In the genomic region with DNA sequence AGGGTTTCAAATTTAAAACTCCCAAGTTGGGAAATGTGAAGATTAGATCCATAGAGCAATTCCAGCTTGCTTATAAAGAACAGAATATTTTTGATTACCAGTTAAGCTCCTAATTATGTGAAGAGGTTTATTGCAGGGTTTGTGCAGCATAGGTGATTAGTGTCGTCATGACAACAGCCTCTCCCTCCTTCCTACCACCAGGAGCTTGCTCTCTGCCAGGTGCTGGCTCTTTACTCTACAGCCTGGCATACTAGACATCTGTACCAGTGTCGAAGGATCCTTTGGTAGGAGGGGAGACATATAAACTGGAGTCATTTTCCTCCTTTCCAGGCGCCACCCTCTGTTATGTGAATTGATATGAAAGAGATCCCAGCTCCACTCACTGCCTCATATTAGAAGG, we compare ENCODE assay signal across 16 mouse cellular contexts.
DNase-seq lines count a peak whose midpoint lies in the region; ATAC-seq and TF ChIP-seq lines count a peak whose summit lies in the region.
"Had no signal": no experiment of that assay in that cellular context is flagged by ENCODE, and none has a peak within 500 bp of the region (broad histone marks: within the 10 kb centered on the region; RNA-seq: fewer than 3 reads in every experiment).

No protein-coding gene starts in this region.

- no peaks in the 10 kb centered on the region for H3K9me3 ChIP-seq in hindbrain, embryonic 15.5 days
- no peaks in the 10 kb centered on the region for H3K9me3 ChIP-seq in hindbrain, embryonic 12.5 days (replicated peaks)
- H3K9me3 ChIP-seq in forebrain, embryonic 15.5 days: no peaks in the 10 kb centered on the region
- no peaks in the 10 kb centered on the region for H3K9me3 ChIP-seq in midbrain, embryonic 16.5 days (replicated peaks; ENCODE audit: control insufficient read depth, low read length, poor library complexity, severe bottlenecking)
- H3K9me3 ChIP-seq: heart, embryonic 13.5 days had no signal

- ATAC-seq in hindbrain, embryonic 15.5 days (ENCODE audit: low FRiP score, low read depth): peak; percentile 59; the same call in 1 of the 2 replicates
- ATAC-seq in hindbrain, embryonic 12.5 days (ENCODE audit: low FRiP score): no peak
- peak; percentile 71; the same call in 1 of the 2 replicates for ATAC-seq in forebrain, embryonic 15.5 days (replicated peaks)
- ATAC-seq in midbrain, embryonic 16.5 days: peak; percentile 73; the same call in 1 of the 2 replicates

- peak overlapping the region; percentile 43 for H3K27ac ChIP-seq in hindbrain, embryonic 15.5 days (replicated peaks)
- H3K27ac ChIP-seq in hindbrain, embryonic 12.5 days: no peak overlapping the region
- peak overlapping the region; percentile 31 for H3K27ac ChIP-seq in forebrain, embryonic 15.5 days (replicated peaks)
- peak overlapping the region; percentile 30; the same call in 1 of the 2 replicates for H3K27ac ChIP-seq in midbrain, embryonic 16.5 days (ENCODE audit: low read length)
- H3K27ac ChIP-seq: heart, embryonic 13.5 days had no signal

- WGBS in hindbrain, embryonic 15.5 days: 54% methylated on average over 3 of the region's 3 CpGs
- WGBS in hindbrain, embryonic 12.5 days: 85% methylated on average over 3 of the region's 3 CpGs
- 20% methylated on average over 3 of the region's 3 CpGs for WGBS in forebrain, embryonic 15.5 days
- 54% methylated on average over 3 of the region's 3 CpGs for WGBS in midbrain, embryonic 16.5 days

- no peaks in the 10 kb centered on the region for H3K27me3 ChIP-seq in hindbrain, embryonic 15.5 days
- no peaks in the 10 kb centered on the region for H3K27me3 ChIP-seq in hindbrain, embryonic 12.5 days
- no peaks in the 10 kb centered on the region for H3K27me3 ChIP-seq in forebrain, embryonic 15.5 days
- no peaks in the 10 kb centered on the region for H3K27me3 ChIP-seq in midbrain, embryonic 16.5 days (ENCODE audit: control insufficient read depth, insufficient read depth, low read depth, low read length)

- peaks cover 44% of the 10 kb centered on the region for H3K4me1 ChIP-seq in hindbrain, embryonic 15.5 days (replicated peaks)
- H3K4me1 ChIP-seq in hindbrain, embryonic 12.5 days: peaks cover 39% of the 10 kb centered on the region
- peaks cover 41% of the 10 kb centered on the region for H3K4me1 ChIP-seq in forebrain, embryonic 15.5 days
- H3K4me1 ChIP-seq in midbrain, embryonic 16.5 days (ENCODE audit: control insufficient read depth, insufficient read depth, low read length): peaks cover 28% of the 10 kb centered on the region
- H3K4me1 ChIP-seq: heart, embryonic 13.5 days had no signal

- H3K4me3 ChIP-seq in hindbrain, embryonic 15.5 days: no peak overlapping the region
- no peak overlapping the region for H3K4me3 ChIP-seq in hindbrain, embryonic 12.5 days
- H3K4me3 ChIP-seq in forebrain, embryonic 15.5 days: no peak overlapping the region
- no peak overlapping the region for H3K4me3 ChIP-seq in midbrain, embryonic 16.5 days (ENCODE audit: low read depth, low read length)
- H3K4me3 ChIP-seq: erythroblast, embryonic 14.5 days; heart, embryonic 13.5 days had no signal

- DNase-seq in brain, embryonic 14.5 days (ENCODE audit: low read depth): peak; percentile 86
- no peak for DNase-seq in lung, postnatal 36 days
- no peak for DNase-seq in cerebellum, postnatal 36 days
- DNase-seq: cerebellum, adult 2 months; kidney, adult 8-10 months; kidney, postnatal 4 days; layer of hippocampus, postnatal 36 days; lung, embryonic 14.5 days; right cerebral cortex, postnatal 4 days had no signal

- no peak for TF ChIP-seq POLR2A in brain, embryonic 14.5 days (IDR thresholded peaks at IDR 0.05; ENCODE audit: borderline replicate concordance, extremely low read depth, insufficient read depth, insufficient read length, poor library complexity, severe bottlenecking)

- H3K4me2 ChIP-seq in hindbrain, embryonic 15.5 days: no peak overlapping the region
- no peak overlapping the region for H3K4me2 ChIP-seq in hindbrain, embryonic 12.5 days (replicated peaks)
- no peak overlapping the region for H3K4me2 ChIP-seq in forebrain, embryonic 15.5 days (replicated peaks)
- no peak overlapping the region for H3K4me2 ChIP-seq in midbrain, embryonic 16.5 days (ENCODE audit: low read length)
- H3K4me2 ChIP-seq: heart, embryonic 13.5 days; liver, embryonic 11.5 days; lung, embryonic 14.5 days had no signal

- H3K36me3 ChIP-seq in hindbrain, embryonic 15.5 days: no peaks in the 10 kb centered on the region
- H3K36me3 ChIP-seq in hindbrain, embryonic 12.5 days: no peaks in the 10 kb centered on the region
- no peaks in the 10 kb centered on the region for H3K36me3 ChIP-seq in forebrain, embryonic 15.5 days
- H3K36me3 ChIP-seq in midbrain, embryonic 16.5 days (ENCODE audit: control insufficient read depth, insufficient read depth, low read length): no peaks in the 10 kb centered on the region
- H3K36me3 ChIP-seq: heart, embryonic 13.5 days had no signal

- no peak for TF ChIP-seq CTCF in brain, embryonic 14.5 days (IDR thresholded peaks at IDR 0.05; ENCODE audit: borderline replicate concordance, extremely low read depth, insufficient read depth, insufficient read length)

- no peak overlapping the region for H3K9ac ChIP-seq in hindbrain, embryonic 15.5 days
- H3K9ac ChIP-seq in hindbrain, embryonic 12.5 days: no peak overlapping the region
- H3K9ac ChIP-seq in forebrain, embryonic 15.5 days (replicated peaks): no peak overlapping the region
- peak overlapping the region; percentile 13; the same call in 1 of the 2 replicates for H3K9ac ChIP-seq in midbrain, embryonic 16.5 days (ENCODE audit: low read depth, low read length)
- H3K9ac ChIP-seq: heart, embryonic 13.5 days; lung, embryonic 14.5 days had no signal
